Mouse (Mus musculus): ENCODE results near the gene Gnpat.

Gene Gnpat

DNA sequence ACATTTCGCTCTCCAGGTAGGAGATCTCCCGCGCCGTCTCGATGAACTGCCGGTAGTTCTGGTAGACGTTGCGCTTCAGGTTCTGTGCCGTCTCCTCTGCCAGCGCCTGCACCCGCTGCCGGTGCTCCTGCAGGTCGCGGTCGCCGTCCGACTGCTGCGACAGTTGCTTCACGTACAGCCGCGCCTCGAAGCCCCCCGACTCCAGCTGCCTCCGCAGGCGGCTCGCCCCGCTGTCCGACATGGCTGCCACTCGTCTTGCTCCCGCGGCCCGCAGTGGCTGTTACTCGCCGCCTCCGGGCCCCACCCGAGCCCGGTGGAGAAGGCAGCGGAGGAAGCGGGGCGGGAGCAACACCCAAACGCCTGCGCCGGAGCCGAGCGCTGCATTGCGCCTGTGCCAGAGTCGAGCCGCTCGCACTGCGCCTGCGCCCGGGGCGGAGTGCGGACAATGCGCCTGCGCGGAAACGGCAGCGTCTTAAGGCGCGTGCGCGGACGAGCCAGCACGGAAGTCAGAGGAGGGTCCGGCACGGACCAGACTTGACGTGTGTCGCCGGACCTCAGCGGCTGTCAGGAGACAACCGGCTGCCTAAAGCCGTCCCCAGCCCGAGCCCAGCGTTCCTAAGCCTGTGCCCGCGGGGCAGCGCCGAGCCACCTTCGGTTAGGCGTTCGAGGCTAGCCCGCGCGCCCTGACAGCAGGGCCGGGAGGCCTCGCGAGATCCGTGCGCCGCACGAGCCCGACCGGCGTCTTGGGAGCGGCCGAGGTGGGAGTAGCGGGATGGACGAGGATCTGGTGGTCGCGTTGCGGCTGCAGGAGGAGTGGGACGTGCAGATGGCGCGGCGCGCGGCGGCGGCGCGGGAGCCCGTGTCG is 34.8 kb downstream of the Gnpat start, which contains the start of the genes Exoc8 and Sprtn:
TSS of gene Exoc8 (minus strand) at position 320 of the 865 bp plus-strand sequence.
TSS of gene Sprtn (plus strand) at position 501 of the 865 bp plus-strand sequence.
- in situ Hi-C loops (cut with MboI, MseI), result loop anchor here in 1 of 2 experiments (25.0 kb wide), 1 partner anchor 1540 kb away; no protein-coding TSS in a partner anchor

DNA sequence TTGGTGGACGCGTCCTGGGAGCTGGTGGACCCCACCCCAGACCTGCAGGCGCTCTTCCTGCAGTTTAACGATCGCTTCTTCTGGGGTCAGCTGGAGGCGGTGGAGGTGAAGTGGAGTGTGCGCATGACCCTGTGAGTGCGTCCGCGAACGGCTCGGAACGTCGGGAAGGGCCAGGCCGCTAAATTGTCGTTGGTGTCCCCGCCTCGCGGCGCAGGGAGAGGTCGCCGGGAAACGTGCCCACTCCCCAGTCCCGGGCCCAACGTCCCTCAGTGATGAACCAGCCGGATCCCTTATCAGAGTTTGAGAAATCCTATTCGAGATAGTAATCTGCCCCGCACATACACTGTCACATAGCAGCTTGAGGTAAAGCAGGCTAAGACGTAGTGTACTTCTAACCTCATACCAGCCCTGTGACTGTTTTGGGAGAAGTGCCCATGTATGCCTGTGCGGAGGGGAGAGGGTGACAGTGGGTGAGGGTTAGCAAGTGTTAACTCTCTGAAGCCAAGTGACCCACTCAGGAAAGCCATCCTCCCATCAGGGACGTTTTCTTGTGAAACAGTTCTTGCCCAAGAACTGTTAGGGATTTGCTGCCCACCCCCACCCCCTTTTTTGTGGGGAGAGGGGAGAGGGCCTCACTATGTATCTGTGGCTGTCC is 35.5 kb downstream of the Gnpat start:
- in situ Hi-C loops (cut with MboI, MseI), result loop anchor here in 1 of 2 experiments (25.0 kb wide), 1 partner anchor 1539 kb away; no protein-coding TSS in a partner anchor

DNA sequence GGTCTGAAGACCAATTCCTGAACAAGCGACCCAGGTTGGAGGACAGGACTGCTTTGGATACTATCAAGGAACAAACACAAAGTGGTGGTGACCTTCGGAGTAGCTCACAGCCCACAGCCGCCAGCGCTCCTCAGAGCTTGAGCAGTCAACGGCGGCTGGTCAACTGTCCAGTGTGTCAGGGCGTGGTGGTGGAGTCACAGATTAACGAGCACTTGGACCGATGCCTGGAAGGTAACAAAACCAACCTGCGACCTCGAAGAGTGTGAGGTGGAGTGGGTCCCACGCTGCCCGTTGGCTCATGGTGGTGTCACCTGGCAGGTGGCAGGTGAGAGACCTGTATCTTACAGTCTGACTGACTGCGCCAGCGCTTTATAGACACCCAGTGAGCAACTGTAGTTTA is 40.4 kb downstream of the Gnpat start:
- in situ Hi-C loops (cut with MboI, MseI), result no loop called here

DNA sequence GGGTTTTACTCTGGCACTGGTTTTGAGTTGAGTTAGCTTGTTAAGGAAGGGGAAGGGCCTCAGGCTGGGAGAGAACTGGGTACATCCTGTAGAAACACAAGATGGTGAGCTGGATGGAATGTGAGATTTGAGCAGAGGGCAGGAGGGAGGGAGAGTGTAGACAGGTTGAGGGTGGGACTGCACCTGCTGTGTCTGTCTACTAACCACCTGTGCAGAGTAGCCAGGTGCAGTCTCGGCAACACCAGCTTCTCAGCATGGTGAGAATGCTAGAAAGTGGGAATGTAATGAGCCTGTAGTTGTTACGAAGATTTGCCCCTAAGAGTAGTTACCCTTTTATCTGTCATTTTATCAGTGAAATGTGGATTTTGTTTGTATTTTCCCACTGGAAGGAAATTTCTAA is 42.6 kb downstream of the Gnpat start:
- in situ Hi-C loops (cut with MboI, MseI), result no loop called here

DNA sequence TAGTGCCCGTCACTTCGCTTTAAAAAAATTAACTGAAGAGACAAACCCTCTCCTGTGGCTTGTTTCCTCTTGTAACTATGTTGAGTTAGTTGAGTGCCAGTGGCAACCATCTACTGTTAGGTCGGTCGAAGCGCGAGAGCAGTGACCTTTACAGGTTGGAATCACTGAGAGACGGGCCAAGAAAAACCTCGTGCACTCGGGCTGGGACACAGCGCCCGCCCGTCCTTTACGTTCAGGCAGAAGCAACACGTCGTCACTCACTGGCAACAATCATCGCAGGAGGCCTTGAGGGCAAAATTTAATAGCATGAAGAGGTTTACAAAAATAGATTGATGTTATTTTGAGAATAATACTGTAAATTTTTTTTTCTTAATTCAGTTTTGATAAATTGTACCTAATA is 47.1 kb downstream of the Gnpat start:
- in situ Hi-C loops (cut with MboI, MseI), result no loop called here

DNA sequence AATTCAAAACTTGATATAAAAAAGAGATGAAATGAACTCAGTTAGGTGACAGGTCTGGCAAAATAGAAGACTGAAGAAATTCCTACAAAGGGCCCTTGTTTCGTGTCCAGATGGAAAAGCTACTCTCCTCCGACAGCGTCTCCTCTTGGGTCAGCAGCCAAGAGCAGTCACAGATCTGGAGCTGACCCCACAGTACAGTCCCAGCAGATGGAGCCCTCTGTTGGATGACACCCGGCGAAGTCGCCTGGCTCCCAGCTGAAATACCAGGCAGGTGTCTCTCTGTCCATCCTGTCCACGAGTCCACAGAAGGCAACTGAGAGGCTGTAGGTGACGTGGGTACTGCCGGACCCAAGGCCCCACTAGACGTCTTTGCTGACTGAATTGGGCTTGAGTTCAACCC is 47.5 kb downstream of the Gnpat start:
- in situ Hi-C loops (cut with MboI, MseI), result no loop called here

DNA sequence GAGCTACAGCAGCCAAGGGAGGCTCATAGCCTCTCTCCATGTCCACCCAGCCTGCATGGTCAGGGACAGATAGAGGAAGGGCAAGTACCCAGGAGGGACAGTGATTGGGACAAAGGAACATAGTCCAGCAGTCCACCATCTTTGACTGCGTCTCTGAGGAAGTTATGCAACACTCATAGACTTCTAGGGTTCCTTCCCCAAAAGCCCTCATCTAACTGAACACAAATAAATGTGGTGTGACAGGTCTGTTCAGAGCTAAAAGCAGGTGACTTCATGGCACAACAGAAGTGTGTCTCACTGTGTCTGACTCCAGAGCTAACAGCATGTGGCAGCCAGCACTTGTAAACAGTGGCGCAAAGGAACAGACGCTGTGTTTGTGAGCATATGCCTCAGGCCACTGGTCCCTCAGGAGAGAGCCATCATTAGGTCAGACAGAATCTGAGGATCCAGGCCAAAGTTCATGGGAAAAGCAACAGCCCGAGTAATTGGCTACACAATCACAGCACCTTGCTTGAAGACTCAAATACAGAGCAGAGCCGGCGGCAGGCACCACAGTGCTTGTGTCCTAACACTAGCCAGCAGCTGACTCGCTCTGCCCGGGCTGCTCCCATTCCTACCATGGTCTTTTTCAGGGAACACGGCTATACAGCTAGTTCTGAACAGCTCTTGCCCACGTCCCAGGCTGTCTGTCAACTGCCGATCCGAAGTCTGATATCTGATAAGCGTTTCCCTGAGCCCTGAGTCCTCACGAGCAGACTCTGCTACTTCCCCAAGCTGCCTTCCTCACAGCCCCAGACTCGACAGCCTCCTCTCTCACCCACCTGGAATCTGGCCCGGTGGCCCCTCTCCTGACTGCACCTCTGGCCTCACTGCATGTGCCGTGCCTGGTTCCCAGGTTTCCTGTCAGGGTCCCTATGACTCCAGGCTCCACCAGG is 49.4 kb downstream of the Gnpat start:
- in situ Hi-C loops (cut with MboI, MseI), result no loop called here

DNA sequence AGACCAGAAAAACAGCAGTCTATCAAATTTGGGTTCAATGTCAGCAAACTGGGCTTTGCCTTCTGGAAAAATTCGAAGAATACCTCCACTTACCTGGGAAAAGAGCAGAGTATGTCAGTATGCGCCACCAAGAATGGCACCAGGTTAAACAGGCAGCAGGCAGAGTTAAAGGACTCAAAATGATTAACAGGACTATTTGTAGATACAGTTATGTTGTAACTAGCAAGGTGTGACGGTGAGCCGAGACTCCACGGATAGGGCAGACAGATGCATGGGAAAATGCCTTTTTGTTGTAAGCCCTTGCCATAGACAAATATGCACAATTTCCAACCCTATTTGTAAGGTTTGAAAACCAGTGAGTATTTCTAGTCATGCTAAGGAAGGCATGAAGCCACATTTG is 51.2 kb downstream of the Gnpat start:
- in situ Hi-C loops (cut with MboI, MseI), result no loop called here

DNA sequence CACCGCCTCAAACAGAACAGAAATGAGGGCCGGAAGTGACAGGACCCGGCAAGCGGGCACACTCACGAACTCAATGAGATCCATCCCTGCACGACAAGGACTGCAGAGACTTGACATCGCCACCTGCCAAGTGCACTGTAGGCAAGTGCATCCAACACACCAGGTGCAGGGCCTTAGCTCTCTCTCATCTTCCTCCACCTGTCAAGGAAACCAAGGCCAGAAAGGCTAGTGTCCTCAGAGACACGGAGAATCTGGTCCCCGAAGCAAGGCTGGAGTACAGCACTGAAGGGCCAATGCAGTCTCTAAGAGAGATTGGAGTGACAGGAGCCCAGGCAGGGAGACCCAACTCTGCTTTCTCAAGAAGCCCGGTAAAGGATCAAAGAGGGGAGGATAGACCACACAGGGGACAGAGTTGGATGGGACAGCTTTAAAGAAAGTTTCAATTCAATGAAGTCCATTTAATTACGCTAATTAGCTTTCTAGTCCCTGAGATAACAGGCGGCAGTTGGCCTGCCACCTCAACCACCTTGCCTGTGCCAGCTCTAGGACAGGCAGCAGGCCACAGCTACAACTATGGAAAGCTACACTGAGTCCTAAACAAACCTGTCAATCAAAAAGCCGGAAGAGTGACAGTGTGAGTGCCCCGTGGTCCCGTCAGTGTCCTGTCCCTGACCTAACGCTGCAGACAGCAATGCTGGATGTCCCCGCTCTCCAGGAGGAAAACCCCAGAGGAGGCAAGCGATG is 55.1 kb downstream of the Gnpat start:
- in situ Hi-C loops (cut with MboI, MseI), result no loop called here

DNA sequence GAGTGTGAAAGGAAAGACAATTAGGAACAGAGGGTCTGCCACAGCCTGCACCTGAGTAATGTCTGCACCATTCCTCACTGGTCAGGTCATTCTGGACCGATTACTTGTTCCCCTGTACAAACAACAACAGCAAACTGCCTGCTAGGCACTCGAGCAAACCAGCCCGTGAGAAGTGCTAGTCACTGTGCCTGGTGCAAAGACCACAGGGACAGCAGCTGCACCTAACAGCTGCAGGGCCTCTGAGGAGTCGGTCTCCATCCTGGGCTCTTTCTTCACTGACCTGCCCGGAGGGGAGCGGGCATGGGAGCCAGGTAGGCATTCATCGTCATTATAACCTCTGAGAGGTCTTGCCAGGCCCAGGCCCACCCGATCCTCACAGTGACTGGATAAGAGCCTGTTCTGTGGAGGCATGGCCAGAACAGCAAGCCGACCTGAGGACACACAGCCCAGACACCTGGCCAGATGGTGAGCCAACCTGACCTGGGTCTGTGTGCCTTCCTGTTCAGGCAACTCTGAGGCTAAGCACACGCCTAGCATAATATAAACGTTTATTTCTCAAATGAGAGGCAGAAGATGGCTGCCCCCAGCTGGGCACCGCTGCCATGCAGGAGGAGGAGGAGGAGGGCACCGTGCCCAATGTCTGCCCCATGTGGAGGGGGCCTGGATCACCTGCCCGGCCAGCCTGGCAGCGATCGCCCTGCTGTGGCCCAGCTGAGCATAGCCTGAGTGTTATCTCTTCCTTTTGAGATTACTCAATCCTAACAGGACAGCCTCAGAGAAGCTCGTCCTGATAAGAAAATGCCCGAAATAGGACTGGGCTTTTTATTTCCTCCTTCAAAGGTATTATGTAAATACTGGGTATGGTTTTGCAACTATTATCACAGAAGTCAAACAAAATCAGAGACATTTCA is 58.8 kb downstream of the Gnpat start:
- in situ Hi-C loops (cut with MboI, MseI), result no loop called here

DNA sequence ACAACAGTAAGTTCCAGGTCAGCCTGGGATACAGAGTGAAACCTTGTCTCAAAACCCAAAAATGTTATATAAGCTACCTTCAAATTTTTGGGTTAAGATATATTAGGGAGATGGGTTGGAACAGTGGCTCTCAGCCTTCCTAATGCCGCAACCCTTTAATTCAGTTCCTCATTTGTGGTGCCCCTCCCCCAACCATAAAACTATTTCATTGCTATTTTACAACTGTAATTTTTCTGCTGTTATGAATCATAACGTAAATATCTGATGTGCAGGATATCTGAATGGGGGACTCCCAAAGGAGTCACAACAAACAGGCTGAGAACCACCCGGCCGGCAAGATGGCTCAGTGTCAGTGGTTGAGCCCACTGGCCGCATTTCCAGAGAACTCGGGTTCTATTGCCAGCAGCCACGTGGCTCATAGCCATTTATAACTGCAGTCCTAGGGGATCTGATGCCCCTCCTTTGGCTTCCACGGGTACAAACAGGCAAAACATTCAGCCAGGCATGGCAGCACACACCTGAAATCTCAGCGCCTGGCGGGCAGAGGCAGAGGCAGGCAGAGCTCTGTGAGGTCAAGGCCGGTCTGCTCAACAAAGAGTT is 59.8 kb downstream of the Gnpat start:
- in situ Hi-C loops (cut with MboI, MseI), result no loop called here

DNA sequence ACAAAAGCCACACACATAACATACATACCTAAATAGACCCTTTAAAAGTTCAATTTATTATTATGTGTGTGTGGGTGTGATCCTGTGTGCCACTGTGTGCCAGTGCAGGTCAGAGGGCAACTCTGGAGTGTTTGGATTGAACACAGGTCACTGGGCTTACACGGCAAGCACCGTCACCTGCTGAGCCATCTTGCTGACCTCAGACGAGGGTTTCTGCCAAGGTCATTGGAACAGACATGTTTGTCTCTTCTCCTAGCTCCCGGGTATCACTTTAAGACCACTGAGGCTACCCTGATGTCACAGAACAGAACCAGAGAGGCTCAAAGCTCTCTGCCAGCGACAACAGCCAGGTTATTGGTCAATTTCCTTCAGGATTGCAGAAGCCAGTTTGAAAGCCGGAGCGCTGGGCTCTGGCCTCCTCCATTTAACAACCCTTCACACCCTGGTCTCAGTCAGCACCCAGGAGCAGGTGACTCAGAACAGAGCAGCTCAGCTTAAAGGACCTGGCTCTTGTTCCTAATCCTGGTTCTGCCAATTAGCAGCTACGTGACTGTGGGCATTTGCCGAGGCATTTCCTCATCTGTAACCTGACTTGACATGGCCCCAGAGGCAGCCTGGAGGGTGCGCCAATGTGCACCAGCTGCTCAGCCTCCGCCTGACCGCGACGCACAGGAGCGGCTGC is 61.3 kb downstream of the Gnpat start:
- in situ Hi-C loops (cut with MboI, MseI), result no loop called here

DNA sequence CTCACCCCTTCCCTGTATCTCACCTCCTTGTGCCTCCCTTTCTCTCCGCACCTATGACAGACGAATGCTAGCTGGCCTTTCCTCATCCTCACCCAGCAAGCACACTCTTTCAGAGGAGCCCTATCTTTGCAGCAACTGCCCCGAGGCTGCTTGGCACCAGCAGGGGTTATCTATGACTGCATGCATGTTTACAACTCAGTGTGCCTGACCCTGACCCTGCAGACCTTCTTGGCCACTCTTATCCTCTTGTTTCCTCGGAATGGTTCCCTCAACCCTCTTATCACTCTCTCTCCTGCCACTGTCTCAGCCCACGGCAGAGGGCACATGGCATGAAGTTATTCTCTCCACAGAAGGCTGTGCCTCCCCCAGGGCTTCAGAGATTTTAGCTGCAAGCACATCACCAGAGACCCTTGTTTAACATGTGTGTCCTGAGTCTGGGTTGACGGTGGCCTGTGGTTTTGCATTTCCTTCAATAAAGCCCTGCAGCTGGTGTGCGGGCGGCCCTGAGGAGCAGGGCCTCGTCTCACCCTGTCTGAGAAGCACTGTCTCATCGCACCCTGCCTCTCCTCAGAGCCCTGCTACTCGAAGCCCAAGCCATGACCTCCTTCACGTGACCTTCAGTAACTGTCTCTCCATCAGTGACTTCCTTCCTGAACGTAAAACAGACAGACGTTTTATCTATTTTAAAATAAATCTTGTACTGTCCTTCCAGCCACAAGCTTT is 62.9 kb downstream of the Gnpat start:
- in situ Hi-C loops (cut with MboI, MseI), result no loop called here

DNA sequence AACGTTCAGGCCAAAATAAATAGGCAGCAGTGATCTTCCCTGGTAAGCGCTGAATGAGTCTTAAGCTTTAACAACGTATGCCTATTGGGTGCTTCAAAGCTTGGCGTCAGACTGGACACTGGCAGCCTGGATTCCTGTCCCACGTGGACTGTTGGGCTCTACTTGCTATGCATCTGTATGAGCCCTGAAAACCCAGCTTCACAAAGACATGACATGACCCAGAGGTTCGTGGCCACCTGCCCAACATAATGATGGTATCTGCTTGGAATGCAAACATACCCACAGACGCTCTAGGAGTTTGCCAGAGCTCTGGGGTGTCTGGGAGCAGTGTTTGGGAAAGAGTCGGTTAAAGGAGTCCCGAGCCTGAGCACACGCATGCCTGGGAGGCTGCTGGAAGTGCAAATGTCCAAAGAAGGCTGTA is 63.5 kb downstream of the Gnpat start:
- in situ Hi-C loops (cut with MboI, MseI), result no loop called here

DNA sequence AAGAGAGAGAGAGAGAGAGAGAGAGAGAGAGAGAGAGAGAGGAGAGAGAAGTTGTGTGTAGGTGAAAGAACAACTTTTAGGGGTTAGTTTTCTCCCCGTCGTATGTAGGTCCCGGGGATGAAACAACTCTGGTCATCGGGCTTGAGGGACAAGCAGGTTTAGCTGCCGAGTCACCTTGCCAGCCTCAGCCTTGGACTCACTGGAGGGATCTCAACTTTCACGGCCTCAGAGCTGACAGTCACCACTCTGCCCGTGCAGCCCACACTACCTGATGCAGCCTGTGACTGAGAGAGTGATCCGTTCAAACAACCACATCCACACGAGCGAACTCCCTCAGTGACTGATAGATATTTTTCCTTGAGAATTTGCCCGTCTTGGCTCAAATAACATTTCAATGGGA is 66.2 kb downstream of the Gnpat start:
- in situ Hi-C loops (cut with MboI, MseI), result no loop called here

DNA sequence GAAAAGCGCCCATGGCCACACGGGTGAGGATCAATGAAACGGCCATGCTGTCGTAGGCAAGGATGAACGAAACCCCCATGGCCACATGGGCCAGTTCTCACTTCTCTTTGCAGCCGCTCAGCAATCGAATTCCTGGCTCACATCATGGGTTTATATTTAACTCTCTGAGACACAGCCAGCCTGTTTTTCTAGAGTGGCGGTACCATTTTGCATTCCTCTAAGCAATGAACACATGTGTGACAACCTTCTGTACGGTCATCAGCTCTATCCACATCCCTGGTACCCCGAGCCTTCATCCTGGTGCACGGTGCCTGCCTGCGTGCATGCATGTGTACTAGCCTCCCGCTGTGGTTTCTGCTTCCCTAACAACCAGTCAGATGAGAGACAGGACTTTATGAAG is 67.3 kb downstream of the Gnpat start:
- in situ Hi-C loops (cut with MboI, MseI), result no loop called here

DNA sequence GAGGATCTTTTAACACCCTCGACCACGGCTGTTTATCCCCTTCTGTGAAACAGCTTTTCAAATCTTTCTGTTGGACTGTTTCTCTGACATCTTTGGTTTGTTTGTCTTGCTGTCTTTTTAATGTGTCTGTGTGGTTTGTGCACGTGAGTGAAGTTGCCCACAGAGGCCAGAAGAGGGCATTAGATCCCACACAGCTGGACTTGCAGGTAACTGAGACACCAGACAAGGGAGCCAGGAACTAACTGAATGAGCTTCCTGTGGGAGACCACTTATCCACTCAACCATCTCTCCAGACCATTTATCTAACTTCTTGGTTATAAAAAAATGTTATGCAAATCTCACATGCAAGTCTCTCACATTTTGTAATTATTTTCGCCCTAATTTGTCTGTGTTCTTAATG is 67.8 kb downstream of the Gnpat start:
- in situ Hi-C loops (cut with MboI, MseI), result no loop called here

DNA sequence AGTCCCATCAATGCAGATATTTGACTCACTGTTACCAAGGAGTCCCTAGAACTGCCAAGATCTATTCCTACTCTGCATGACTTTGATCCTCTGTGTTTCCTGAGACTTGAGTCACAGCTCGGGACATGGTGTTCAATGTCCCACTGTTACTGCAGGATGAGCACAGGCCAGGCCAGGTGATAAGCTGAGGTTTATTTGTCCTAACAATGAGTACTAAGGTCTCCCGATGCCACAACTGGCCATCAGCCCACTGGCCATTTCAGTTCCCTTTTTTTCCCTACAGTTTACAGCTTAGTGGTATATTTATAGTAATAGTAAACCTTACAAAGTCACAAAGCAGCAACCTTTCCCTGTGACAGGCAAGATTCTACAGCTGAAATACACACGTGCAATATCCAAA is 69.6 kb downstream of the Gnpat start:
- in situ Hi-C loops (cut with MboI, MseI), result no loop called here
